Mouse (Mus musculus): Measurements from ENCODE around the gene Fbxo47. TPM values are rescaled to one million over a fixed set of nuclear protein-coding genes. Genes with fewer than 3 reads are reported as not detected.

Gene Fbxo47
- polyA plus RNA-seq, 1 experiment from 2014 or later = 0.97 TPM

Other genes starting within 250 kb of the Fbxo47 start
- gene Mllt6, start 220.7 kb downstream of the Fbxo47 start, polyA plus RNA-seq (2015; fragmentation: Nextera tagmentation; extraction: Ambion mirVana) = 2.1 and 2.8 TPM in 2 replicates
- gene Cisd3, start 198.3 kb downstream of the Fbxo47 start, polyA plus RNA-seq (2015; fragmentation: Nextera tagmentation; extraction: Ambion mirVana) = 81.1 and 86.1 TPM in 2 replicates
- gene Pcgf2, start 183.7 kb downstream of the Fbxo47 start, polyA plus RNA-seq (2015; fragmentation: Nextera tagmentation; extraction: Ambion mirVana) = 11.4 and 14.2 TPM in 2 replicates
- gene Psmb3, start 180.8 kb downstream of the Fbxo47 start, polyA plus RNA-seq (2015; fragmentation: Nextera tagmentation; extraction: Ambion mirVana) = 359 and 395 TPM in 2 replicates
- 0.81 and 1.1 TPM in 2 replicates for gene Pip4k2b, start 139.4 kb downstream of the Fbxo47 start, polyA plus RNA-seq (2015; fragmentation: Nextera tagmentation; extraction: Ambion mirVana)
- 10.7 and 12.5 TPM in 2 replicates for gene Cwc25, start 117.6 kb downstream of the Fbxo47 start, polyA plus RNA-seq (2015; fragmentation: Nextera tagmentation; extraction: Ambion mirVana)
- 0.25 and 0.41 TPM in 2 replicates for gene 1700001P01Rik, start 108.2 kb downstream of the Fbxo47 start, polyA plus RNA-seq (2015; fragmentation: Nextera tagmentation; extraction: Ambion mirVana)
- 299 and 310 TPM in 2 replicates for gene Rpl23, start 101.7 kb downstream of the Fbxo47 start, polyA plus RNA-seq (2015; fragmentation: Nextera tagmentation; extraction: Ambion mirVana)
- gene Lasp1, start 85.2 kb downstream of the Fbxo47 start, polyA plus RNA-seq (2015; fragmentation: Nextera tagmentation; extraction: Ambion mirVana) = 52.9 and 59.0 TPM in 2 replicates
- 2.5 and 3.2 TPM in 2 replicates for gene B230217C12Rik, start 43.4 kb downstream of the Fbxo47 start, polyA plus RNA-seq (2015; fragmentation: Nextera tagmentation; extraction: Ambion mirVana)
- 1.8 and 2.6 TPM in 2 replicates for gene Plxdc1, start 102.3 kb upstream of the Fbxo47 start, polyA plus RNA-seq (2015; fragmentation: Nextera tagmentation; extraction: Ambion mirVana)
- 7.7 and 13.2 TPM in 2 replicates for gene Arl5c, start 112.0 kb upstream of the Fbxo47 start, polyA plus RNA-seq (2015; fragmentation: Nextera tagmentation; extraction: Ambion mirVana)
- gene Cacnb1, start 138.9 kb upstream of the Fbxo47 start, polyA plus RNA-seq (2015; fragmentation: Nextera tagmentation; extraction: Ambion mirVana) = 6.3 and 6.7 TPM in 2 replicates
- gene Rpl19, start 142.6 kb upstream of the Fbxo47 start, polyA plus RNA-seq (2015; fragmentation: Nextera tagmentation; extraction: Ambion mirVana) = 596 and 670 TPM in 2 replicates
- gene Stac2, start 169.3 kb upstream of the Fbxo47 start, polyA plus RNA-seq (2015; fragmentation: Nextera tagmentation; extraction: Ambion mirVana) = 0.62 and 0.75 TPM in 2 replicates

Measured in heart, embryonic 16.5 days (tissue).